Mouse (Mus musculus) limb, embryonic 13.5 days (tissue): ENCODE data around the gene Naxe. TPM values are rescaled to one million over a fixed set of nuclear protein-coding genes. Genes with fewer than 3 reads are reported as not detected.

Source experiments
- polyA plus RNA-seq: library from polyadenylated mRNA; unstranded; fragments of >200 nt; fragmentation: Nextera tagmentation; extraction: Ambion mirVana; gene quantifications from 2 replicates; pipeline ENCODE4 v1.2.1, GENCODE M21; 2015

The Naxe gene
- polyA plus RNA-seq, 1 experiment from 2014 or later, result 209 TPM

Other genes with a start within 250 kb of the Naxe start
- 18.2 and 20.4 TPM in 2 replicates for gene Pear1, start 234.2 kb downstream of the Naxe start, polyA plus RNA-seq
- gene Sh2d2a, start 211.7 kb downstream of the Naxe start, polyA plus RNA-seq, result not detected in 2 replicates
- gene Prcc, start 172.9 kb downstream of the Naxe start, polyA plus RNA-seq, result 17.1 and 18.7 TPM in 2 replicates
- 205 and 221 TPM in 2 replicates for gene Hdgf, start 152.2 kb downstream of the Naxe start, polyA plus RNA-seq
- 66.5 and 73.9 TPM in 2 replicates for gene Mrpl24, start 139.0 kb downstream of the Naxe start, polyA plus RNA-seq
- 65.5 and 66.7 TPM in 2 replicates for gene Isg20l2, start 128.2 kb downstream of the Naxe start, polyA plus RNA-seq
- gene Rrnad1, start 127.8 kb downstream of the Naxe start, polyA plus RNA-seq, result 22.3 and 23.6 TPM in 2 replicates
- 518 and 520 TPM in 2 replicates for gene Crabp2, start 109.8 kb downstream of the Naxe start, polyA plus RNA-seq
- 30.5 and 32.8 TPM in 2 replicates for gene Nes, start 87.4 kb downstream of the Naxe start, polyA plus RNA-seq
- gene Bcan, start 58.3 kb downstream of the Naxe start, polyA plus RNA-seq, result 0.57 and 0.59 TPM in 2 replicates
- 0.23 TPM in 1 of 2 replicates, not detected in the other for gene Hapln2, start 30.9 kb downstream of the Naxe start, polyA plus RNA-seq
- gene Gpatch4, start 15.4 kb downstream of the Naxe start, polyA plus RNA-seq, result 33.0 and 33.9 TPM in 2 replicates
- gene Ttc24, start 19.8 kb upstream of the Naxe start, polyA plus RNA-seq, result not detected in 2 replicates
- gene Iqgap3, start 23.5 kb upstream of the Naxe start, polyA plus RNA-seq, result 19.5 and 20.6 TPM in 2 replicates
- gene Mef2d, start 83.9 kb upstream of the Naxe start, polyA plus RNA-seq, result 16.4 and 19.7 TPM in 2 replicates
- 4.8 and 5.7 TPM in 2 replicates for gene Rhbg, start 196.2 kb upstream of the Naxe start, polyA plus RNA-seq
- gene Gm38392, start 228.7 kb upstream of the Naxe start, polyA plus RNA-seq, result 0.80 and 1.0 TPM in 2 replicates
- 12.8 and 15.5 TPM in 2 replicates for gene Tsacc, start 238.5 kb upstream of the Naxe start, polyA plus RNA-seq
- gene Cct3, start 238.6 kb upstream of the Naxe start, polyA plus RNA-seq, result 557 and 573 TPM in 2 replicates